Mouse (Mus musculus) adrenal gland, postnatal 4 days (tissue): ENCODE results near the gene Clybl. TPM values are rescaled to one million over a fixed set of nuclear protein-coding genes. Genes with fewer than 3 reads are reported as not detected.

Experiments used
- DNase-seq, 2 experiments: peaks; one replicate each; pipeline ENCODE4 v3.0.0; 2021 to 2022; ENCODE audit warnings: low spot score in 2 of 2, mixed read lengths in 2 of 2
- total RNA-seq, 2 experiments: library from RNA; stranded (reverse); gene quantifications; 2 replicates each; pipeline ENCODE4 v1.2.3; 2021

The Clybl gene
- total RNA-seq, 2 experiments from 2014 or later, result 42.9 to 48.9 TPM

GRCm38 (mm10) chr14:122358592-122358991 is 177.1 kb downstream of the Clybl start:
- DNase-seq, result no peak

GRCm38 (mm10) chr14:122359136-122359905 is 177.8 kb downstream of the Clybl start:
- DNase-seq, result no peak

- no peak for DNase-seq
These were observed 180.3 kb downstream of the Clybl start for GRCm38 (mm10) chr14:122361807-122362206.

GRCm38 (mm10) chr14:122363156-122363555 is 181.7 kb downstream of the Clybl start:
- DNase-seq, result no peak

GRCm38 (mm10) chr14:122364026-122364425 is 182.5 kb downstream of the Clybl start:
- no peak for DNase-seq

- DNase-seq, result no peak
These were observed 185.9 kb downstream of the Clybl start for GRCm38 (mm10) chr14:122367252-122367868.

- no peak for DNase-seq
These were observed 186.4 kb downstream of the Clybl start for GRCm38 (mm10) chr14:122367882-122368418.

- DNase-seq, result no peak
These were observed 187.0 kb downstream of the Clybl start for GRCm38 (mm10) chr14:122368501-122368900.

GRCm38 (mm10) chr14:122371979-122372378 is 190.5 kb downstream of the Clybl start:
- DNase-seq, result no peak

GRCm38 (mm10) chr14:122373458-122373857 is 192.0 kb downstream of the Clybl start:
- no peak for DNase-seq

- no peak for DNase-seq
These were observed 192.9 kb downstream of the Clybl start for GRCm38 (mm10) chr14:122374285-122374997.

- DNase-seq, result no peak
These were observed 193.7 kb downstream of the Clybl start for GRCm38 (mm10) chr14:122375070-122375811.

GRCm38 (mm10) chr14:122376482-122377143 is 195.1 kb downstream of the Clybl start:
- DNase-seq, result no peak

- DNase-seq, result no peak
These were observed 196.2 kb downstream of the Clybl start for GRCm38 (mm10) chr14:122377681-122378080.

- DNase-seq, result no peak
These were observed 197.6 kb downstream of the Clybl start for GRCm38 (mm10) chr14:122379076-122379475.

- no peak for DNase-seq
These were observed 198.5 kb downstream of the Clybl start for GRCm38 (mm10) chr14:122379996-122380395.

GRCm38 (mm10) chr14:122380896-122381845 is 199.7 kb downstream of the Clybl start:
- no peak for DNase-seq

GRCm38 (mm10) chr14:122382281-122382680 is 200.8 kb downstream of the Clybl start:
- no peak for DNase-seq

GRCm38 (mm10) chr14:122383931-122384330 is 202.4 kb downstream of the Clybl start:
- no peak for DNase-seq
